Mouse (Mus musculus) layer of hippocampus, adult 9-10 months (tissue): ENCODE measurements at regions not wholly inside any gene's neighbourhood (a gene's known extent, or its start where the extent isn't known, plus 50 kb on each side); places are given as distances from the start of the nearest gene placed in this dataset.
A peak's percentile ranks its signal among the peaks of the same experiment; 100 is the strongest.

Experiments
- DNase-seq: peaks from one replicate; pipeline ENCODE4 v3.0.0; 2022; ENCODE audit warnings: low spot score

- no peak for DNase-seq
Measured at GRCm38 (mm10) chr4:81005507-81006328, 95.3 kb downstream of the Lurap1l start.

- no peak for DNase-seq
Measured at GRCm38 (mm10) chr4:81006546-81006945, 96.1 kb downstream of the Lurap1l start.

- no peak for DNase-seq
Measured at GRCm38 (mm10) chr4:81021850-81022249, 111.4 kb downstream of the Lurap1l start.

- DNase-seq = no peak
Measured at GRCm38 (mm10) chr4:81023436-81023983, 113.1 kb downstream of the Lurap1l start.

GRCm38 (mm10) chr4:81027558-81027957, 117.1 kb downstream of the Lurap1l start:
- DNase-seq = no peak

DNA sequence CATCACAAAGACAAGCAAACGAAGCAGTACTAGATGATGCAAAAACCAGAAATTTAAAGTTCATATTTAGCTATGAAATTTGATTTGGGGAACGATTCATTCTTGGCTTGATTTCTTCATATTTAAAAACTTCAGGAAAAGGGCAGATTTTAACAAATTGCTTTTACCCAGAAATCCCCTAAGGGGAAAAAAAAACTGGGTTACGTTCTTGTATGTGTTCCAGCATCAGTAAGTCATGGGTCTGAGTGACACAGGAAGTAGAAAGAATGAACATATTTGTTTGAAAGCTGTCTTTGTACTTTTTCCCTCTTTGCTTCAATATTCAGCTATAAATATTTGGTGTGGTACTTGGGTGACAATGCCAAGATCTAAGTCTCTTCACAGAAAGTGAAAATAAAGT, 120.2 kb downstream of the Lurap1l start:
- DNase-seq = no peak

DNA sequence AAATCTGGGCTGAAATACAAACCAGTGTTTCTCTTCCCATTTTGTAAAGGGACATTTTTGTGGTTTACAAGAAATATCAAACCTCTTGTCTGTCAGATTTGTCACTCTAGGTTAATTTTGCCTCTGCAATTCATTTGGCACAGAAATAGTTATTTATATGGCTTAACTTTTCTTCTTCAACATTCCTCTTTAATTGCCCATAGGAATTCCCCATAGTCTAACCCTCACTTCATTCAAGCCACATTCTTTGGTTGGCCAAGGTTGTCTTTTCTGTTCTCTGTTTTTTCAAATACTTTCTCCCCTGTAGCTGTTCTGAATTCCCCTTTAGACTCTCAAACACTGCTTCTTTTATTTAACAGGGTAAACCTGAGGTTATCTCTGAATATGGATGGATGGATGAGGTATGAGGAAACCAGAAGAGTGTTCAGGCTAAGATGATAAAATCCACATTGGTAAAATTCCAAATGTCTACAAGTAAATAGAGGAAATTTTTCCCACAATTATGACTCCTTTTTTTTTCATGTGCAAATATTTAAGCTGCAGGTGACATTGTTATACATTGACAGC, 127.0 kb downstream of the Lurap1l start:
- DNase-seq = no peak

GRCm38 (mm10) chr4:81058227-81058626, 147.8 kb downstream of the Lurap1l start:
- DNase-seq = no peak

- DNase-seq = no peak
Measured at GRCm38 (mm10) chr4:81058809-81059208, 148.4 kb downstream of the Lurap1l start.

DNA sequence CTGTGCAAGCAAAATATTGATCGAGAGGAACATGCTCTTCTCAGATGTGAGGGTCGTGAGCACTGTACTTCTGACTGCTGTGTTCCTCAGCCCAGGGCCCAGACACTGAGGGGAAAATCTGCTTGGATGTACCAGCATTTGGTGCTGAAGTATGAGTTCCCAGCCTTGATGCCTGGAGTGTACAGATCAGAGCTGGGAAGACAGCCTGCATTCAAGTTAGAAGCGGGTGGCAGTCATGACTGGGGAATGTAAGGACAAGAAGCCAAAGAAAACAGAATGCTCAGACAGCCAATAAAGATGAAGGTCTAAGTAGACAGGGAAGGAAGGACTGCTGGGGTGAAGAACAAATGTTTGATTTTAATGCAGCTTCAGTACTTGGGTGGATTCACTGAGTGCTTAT, 148.9 kb downstream of the Lurap1l start:
- DNase-seq = no peak

GRCm38 (mm10) chr4:81082290-81082947, 172.0 kb downstream of the Lurap1l start:
- peak; percentile 26 for DNase-seq

DNA sequence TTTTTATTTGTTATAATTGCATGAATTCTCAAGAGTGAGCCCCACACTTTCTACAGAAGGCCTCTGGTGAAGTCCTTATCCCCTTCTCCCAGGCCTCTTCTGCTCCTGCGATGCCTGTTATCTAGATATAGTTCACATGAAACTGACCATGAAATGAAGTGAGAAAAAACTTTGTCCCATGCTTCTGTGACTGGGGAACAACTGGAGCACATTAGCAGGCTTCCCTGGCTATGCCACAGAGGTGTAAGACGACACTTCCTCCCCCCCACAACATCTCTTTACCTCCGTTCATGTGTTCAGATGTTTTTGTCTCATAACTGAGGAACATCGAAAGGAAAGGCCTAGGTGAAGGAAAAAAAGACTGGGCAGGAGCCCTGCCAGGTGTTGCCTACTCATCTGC, 174.7 kb downstream of the Lurap1l start:
- no peak for DNase-seq

- DNase-seq = no peak
Measured at GRCm38 (mm10) chr4:81096581-81096980, 186.1 kb downstream of the Lurap1l start.

DNA sequence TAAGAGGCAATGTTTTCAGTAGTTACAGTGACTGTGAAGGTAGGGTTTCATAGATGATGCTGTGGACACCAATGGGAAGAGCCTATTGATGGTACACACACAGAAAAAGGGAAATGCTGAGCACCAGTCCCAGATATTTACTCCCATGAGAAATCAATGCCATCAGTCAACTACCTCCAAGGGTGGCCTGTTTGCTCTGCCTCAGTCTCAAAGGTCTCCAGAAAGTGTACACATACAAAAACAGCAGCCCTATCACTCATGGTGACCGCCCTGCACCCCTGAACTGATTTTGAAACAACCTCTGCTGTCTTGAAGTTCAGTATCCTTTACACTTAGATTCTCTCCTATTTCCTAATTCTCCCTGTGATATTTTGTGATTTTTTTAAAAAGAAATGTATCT, 187.2 kb downstream of the Lurap1l start:
- DNase-seq = no peak

DNA sequence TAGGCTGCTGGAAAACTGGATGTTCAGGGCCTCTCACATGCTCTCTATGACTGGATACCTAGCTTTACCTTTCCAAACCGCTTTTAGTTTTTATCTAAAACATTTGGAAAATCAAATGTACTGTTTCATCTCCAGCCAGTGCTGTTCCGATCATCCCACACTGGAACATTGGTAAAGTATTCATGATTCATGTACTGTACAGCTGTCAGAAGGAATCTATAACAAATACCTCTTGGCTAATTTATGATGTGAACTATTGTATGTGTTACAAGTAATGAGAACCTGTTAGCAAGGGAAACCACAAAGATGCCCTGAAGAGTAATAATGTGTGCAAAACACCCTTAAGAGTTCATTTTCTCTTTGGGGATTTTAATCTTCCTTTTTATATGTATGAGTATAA, 190.6 kb downstream of the Lurap1l start:
- no peak for DNase-seq

DNA sequence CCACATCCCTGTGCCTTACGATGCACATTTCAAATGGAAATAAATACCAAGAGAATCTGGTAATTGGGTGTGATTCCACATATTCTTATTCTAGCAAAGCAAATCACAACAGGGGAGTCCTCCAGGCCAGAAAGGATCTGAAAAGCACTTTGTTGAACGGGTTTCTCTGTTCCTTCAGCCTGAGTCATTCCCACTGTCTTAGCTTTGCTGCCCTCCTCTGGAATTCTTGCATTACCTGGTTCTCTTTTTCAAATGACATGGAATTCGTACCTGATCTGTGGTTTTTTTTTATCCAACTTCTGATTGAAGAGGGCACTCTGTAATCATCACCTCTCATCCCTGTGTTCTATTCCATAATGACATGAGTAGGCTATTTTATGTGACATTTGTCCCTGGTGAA, 200.9 kb downstream of the Lurap1l start:
- DNase-seq = no peak

DNA sequence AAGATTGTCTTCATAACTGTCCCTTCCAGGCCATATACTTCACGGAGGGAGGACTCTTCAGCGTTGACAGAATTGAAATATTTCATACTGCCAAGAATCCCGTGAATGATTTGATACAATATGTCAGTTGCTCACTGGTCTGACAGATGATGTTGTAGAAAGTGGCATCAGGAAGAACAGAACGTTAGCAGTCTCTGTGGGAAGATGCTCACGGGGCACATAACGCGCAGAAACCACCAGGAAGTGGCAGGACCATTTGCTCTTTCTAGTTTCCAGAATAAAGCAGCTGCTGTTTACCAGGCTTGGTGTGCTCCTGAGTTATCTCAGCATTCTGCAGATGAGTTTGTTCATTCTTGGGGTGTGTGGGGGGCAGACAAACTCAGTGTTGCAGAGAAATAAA, 206.0 kb downstream of the Lurap1l start:
- DNase-seq = peak; percentile 31

- no peak for DNase-seq
Measured at GRCm38 (mm10) chr4:81124155-81124554, 213.7 kb downstream of the Lurap1l start.

DNA sequence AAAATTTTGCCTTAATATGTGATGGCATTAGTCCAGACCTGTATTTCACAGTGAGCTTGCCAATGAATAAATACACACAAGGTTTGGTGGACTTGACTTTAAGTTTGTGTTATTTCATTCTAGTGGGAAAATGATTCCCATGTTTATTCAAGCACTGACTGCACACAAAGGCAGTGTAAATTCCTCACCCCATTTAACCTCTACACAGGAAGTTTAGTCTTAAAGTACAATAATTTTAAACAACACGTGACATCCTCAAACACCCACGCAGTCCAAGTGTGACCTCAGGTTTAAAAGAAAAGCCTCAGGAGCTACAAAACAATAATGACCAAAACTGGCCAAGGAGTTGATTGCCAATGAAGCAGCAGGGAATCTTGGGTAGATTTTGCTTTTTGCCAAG, 219.4 kb downstream of the Lurap1l start:
- no peak for DNase-seq

DNA sequence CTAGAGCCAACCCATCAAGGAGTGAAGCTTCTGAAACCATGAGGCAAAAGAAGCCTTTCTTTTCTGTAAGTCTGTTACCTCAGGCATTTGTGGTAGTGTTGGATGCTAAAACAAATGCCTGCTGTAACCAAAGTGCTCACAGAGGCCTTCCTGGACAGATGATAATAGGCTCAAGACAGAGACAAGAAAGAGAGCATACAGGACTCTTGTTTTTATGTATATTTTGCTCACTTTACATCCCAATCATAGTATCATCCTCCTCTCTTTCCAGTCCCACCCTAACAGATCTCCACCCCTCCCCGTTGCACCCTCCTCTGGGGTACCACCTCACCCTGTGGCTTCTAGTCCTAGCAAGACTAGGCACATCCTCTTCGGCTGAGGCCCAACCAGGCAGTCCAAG, 262.7 kb downstream of the Lurap1l start:
- DNase-seq = no peak

- no peak for DNase-seq
Measured at GRCm38 (mm10) chr4:81177443-81178041, 265.1 kb downstream of the Mpdz start.

DNA sequence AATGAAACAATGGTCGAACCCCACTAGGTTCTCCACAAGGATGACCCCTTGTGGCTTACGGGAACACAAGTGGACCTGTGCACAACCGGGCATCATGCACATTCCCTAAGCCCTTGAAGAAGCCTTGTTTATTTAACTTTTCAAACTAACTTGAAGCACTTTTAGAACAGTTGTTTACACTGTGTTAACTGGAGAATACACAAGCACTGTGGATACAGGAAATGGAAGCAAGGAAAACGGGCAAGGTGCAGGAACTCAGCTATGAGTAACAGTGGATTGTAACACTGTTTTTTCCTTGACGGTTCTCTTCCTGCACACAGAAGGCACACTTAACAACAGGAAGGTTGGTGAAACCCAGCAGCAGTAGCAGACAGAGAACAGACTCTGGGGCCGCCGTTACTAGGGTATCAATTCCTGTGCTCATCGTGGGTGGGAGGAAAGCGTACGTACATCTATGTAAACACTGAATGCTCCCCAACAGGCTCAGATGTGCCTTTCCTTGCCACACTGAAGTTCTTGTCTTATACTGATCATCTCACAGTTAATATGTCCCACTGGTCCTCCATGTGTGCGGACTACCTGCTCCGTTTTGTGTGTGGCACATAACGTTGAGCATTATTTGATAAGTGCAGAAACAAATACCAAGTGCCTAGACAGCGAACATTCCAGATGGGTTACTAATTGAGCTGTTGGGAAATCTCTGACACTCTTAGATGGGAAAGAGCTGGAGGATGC, 264.4 kb downstream of the Mpdz start:
- no peak for DNase-seq
